ENCODE assay signal across 17 mouse cellular contexts in the genomic region with DNA sequence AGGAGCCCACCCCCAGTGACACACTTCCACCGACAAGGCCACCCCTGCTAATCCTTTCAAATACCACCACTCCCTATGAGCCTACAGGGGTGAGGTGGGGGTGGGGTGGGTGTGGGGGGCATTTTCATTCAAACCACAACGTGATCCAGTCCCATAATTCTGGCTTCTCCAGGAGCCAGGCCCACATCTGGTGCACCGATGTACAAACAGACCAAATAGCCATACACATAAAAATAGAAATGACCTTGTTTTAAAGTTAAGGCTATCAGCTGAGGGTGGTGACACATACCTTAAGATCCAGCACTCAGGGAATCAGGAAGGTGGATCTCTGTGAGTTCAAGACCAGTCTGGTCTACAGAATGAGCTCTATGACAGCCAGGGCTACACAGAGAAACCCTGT.
"Had no signal": no experiment of that assay in that cellular context is flagged by ENCODE, and none has a peak within 500 bp of the region (broad histone marks: within the 10 kb centered on the region; RNA-seq: fewer than 3 reads in every experiment).

No protein-coding gene starts in this region.

- H3K4me3 ChIP-seq: midbrain, embryonic 10.5 days; midbrain, embryonic 12.5 days; myocyte; neural tube, embryonic 13.5 days; stomach, embryonic 15.5 days had no signal

- H3K4me2 ChIP-seq: lung, embryonic 14.5 days; midbrain, embryonic 12.5 days; neural tube, embryonic 13.5 days; stomach, embryonic 15.5 days had no signal

- H3K27me3 ChIP-seq: midbrain, embryonic 12.5 days; neural tube, embryonic 13.5 days; stomach, embryonic 15.5 days had no signal

- H3K9me3 ChIP-seq: midbrain, embryonic 10.5 days; midbrain, embryonic 12.5 days; neural tube, embryonic 13.5 days; stomach, embryonic 15.5 days had no signal

- H3K9ac ChIP-seq: lung, embryonic 14.5 days; midbrain, embryonic 12.5 days; neural tube, embryonic 13.5 days; stomach, embryonic 15.5 days had no signal

- H3K4me1 ChIP-seq: midbrain, embryonic 12.5 days; neural tube, embryonic 13.5 days; stomach, embryonic 15.5 days had no signal

- ATAC-seq: midbrain, embryonic 16.5 days had no signal

- DNase-seq: lung, adult 18-20 months; lung, embryonic 14.5 days; lung, postnatal 10 days; lung, postnatal 4 days; midbrain, embryonic 14.5 days; right cerebral cortex, postnatal 14 days; spleen, adult 18-20 months; thymus, adult 2 months; thymus, postnatal 25 days; thymus, postnatal 4 days had no signal

- H3K36me3 ChIP-seq: stomach, embryonic 15.5 days had no signal

- H3K27ac ChIP-seq: midbrain, embryonic 10.5 days; midbrain, embryonic 12.5 days; neural tube, embryonic 13.5 days; stomach, embryonic 15.5 days; stomach, postnatal 0 days had no signal
